Mouse (Mus musculus): Measurements from ENCODE around the gene Kif18b. TPM values are rescaled to one million over a fixed set of nuclear protein-coding genes. Genes with fewer than 3 reads are reported as not detected.
A peak's percentile ranks its signal among the peaks of the same experiment; 100 is the strongest.

The Kif18b gene
- polyA plus RNA-seq, 1 experiment from 2014 or later, result 5.1 TPM

GRCm38 (mm10) chr11:102958870-102959269 lies 33.9 kb upstream of the Kif18b start:
- no peak overlapping the region for H3K4me3 ChIP-seq (ENCODE audit: low read depth, low read length)
- peaks cover 11% of the 10 kb centered on the region for H3K4me1 ChIP-seq (ENCODE audit: control insufficient read depth, insufficient read depth, low read length)
- no peaks in the 10 kb centered on the region for H3K36me3 ChIP-seq (ENCODE audit: control insufficient read depth, insufficient read depth, low read length)
- 81% methylated on average over 1 of the region's 1 CpGs for WGBS
- no peak overlapping the region for H3K9ac ChIP-seq (ENCODE audit: low read length)
- no peak overlapping the region for H3K4me2 ChIP-seq (ENCODE audit: low read length)
- no peaks in the 10 kb centered on the region for H3K9me3 ChIP-seq (replicated peaks; ENCODE audit: control insufficient read depth, low read length)
- no peaks in the 10 kb centered on the region for H3K27me3 ChIP-seq (replicated peaks; ENCODE audit: control insufficient read depth, insufficient read depth, low read length)
- no peak for DNase-seq (ENCODE audit: low spot score)
- ATAC-seq, result no peak
- H3K27ac ChIP-seq (ENCODE audit: low read depth, low read length), result no peak overlapping the region

- DNase-seq (ENCODE audit: low spot score), result no peak
- Histone ChIP-seq H3K27ac (ENCODE audit: low read depth, low read length) (no peak overlapping the region), H3K9ac (ENCODE audit: low read length) (no peak overlapping the region), H3K4me1 (ENCODE audit: control insufficient read depth, insufficient read depth, low read length) (peaks cover 7% of the 10 kb centered on the region; the same call in 1 of the 2 replicates), H3K27me3 (replicated peaks; ENCODE audit: control insufficient read depth, insufficient read depth, low read length) (no peaks in the 10 kb centered on the region), H3K36me3 (ENCODE audit: control insufficient read depth, insufficient read depth, low read length) (no peaks in the 10 kb centered on the region), H3K4me3 (ENCODE audit: low read depth, low read length) (no peak overlapping the region), H3K4me2 (ENCODE audit: low read length) (no peak overlapping the region), H3K9me3 (replicated peaks; ENCODE audit: control insufficient read depth, low read length) (no peaks in the 10 kb centered on the region)
- WGBS, result 95% methylated on average over 6 of the region's 6 CpGs
- ATAC-seq, result no peak
Observed at GRCm38 (mm10) chr11:102958431-102958830, 33.5 kb upstream of the Kif18b start.

GRCm38 (mm10) chr11:102957692-102958091 lies 32.8 kb upstream of the Kif18b start:
- ATAC-seq, result no peak
- H3K9ac ChIP-seq (ENCODE audit: low read length), result no peak overlapping the region
- no peaks in the 10 kb centered on the region for H3K27me3 ChIP-seq (replicated peaks; ENCODE audit: control insufficient read depth, insufficient read depth, low read length)
- H3K4me2 ChIP-seq (ENCODE audit: low read length), result no peak overlapping the region
- WGBS, result 86% methylated on average over 8 of the region's 8 CpGs
- no peak for DNase-seq (ENCODE audit: low spot score)
- no peak overlapping the region for H3K27ac ChIP-seq (ENCODE audit: low read depth, low read length)
- H3K36me3 ChIP-seq (ENCODE audit: control insufficient read depth, insufficient read depth, low read length), result no peaks in the 10 kb centered on the region
- no peak overlapping the region for H3K4me3 ChIP-seq (ENCODE audit: low read depth, low read length)
- no peaks in the 10 kb centered on the region for H3K9me3 ChIP-seq (replicated peaks; ENCODE audit: control insufficient read depth, low read length)
- peaks cover 5% of the 10 kb centered on the region; the same call in 1 of the 2 replicates for H3K4me1 ChIP-seq (ENCODE audit: control insufficient read depth, insufficient read depth, low read length)

GRCm38 (mm10) chr11:102956962-102957614 lies 32.2 kb upstream of the Kif18b start:
- H3K27ac ChIP-seq (ENCODE audit: low read depth, low read length), result peak overlapping the region; percentile 18; the same call in 1 of the 2 replicates
- DNase-seq (ENCODE audit: low spot score), result peak; percentile 52
- WGBS, result 60% methylated on average over 16 of the region's 16 CpGs
- no peak overlapping the region; the same call in 1 of the 2 replicates for H3K9ac ChIP-seq (ENCODE audit: low read length)
- H3K4me2 ChIP-seq (ENCODE audit: low read length), result no peak overlapping the region
- no peaks in the 10 kb centered on the region for H3K9me3 ChIP-seq (replicated peaks; ENCODE audit: control insufficient read depth, low read length)
- H3K36me3 ChIP-seq (ENCODE audit: control insufficient read depth, insufficient read depth, low read length), result no peaks in the 10 kb centered on the region
- peaks cover 5% of the 10 kb centered on the region; the same call in 1 of the 2 replicates for H3K4me1 ChIP-seq (ENCODE audit: control insufficient read depth, insufficient read depth, low read length)
- ATAC-seq, result no peak
- no peaks in the 10 kb centered on the region for H3K27me3 ChIP-seq (replicated peaks; ENCODE audit: control insufficient read depth, insufficient read depth, low read length)
- H3K4me3 ChIP-seq (ENCODE audit: low read depth, low read length), result no peak overlapping the region

GRCm38 (mm10) chr11:102952922-102953321 lies 28.0 kb upstream of the Kif18b start:
- peaks cover 6% of the 10 kb centered on the region; the same call in 1 of the 2 replicates for H3K27me3 ChIP-seq (replicated peaks; ENCODE audit: control insufficient read depth, insufficient read depth, low read length)
- H3K9ac ChIP-seq (ENCODE audit: low read length), result no peak overlapping the region
- no peaks in the 10 kb centered on the region for H3K9me3 ChIP-seq (replicated peaks; ENCODE audit: control insufficient read depth, low read length)
- H3K4me1 ChIP-seq (ENCODE audit: control insufficient read depth, insufficient read depth, low read length), result peaks cover 11% of the 10 kb centered on the region
- no peaks in the 10 kb centered on the region for H3K36me3 ChIP-seq (ENCODE audit: control insufficient read depth, insufficient read depth, low read length)
- DNase-seq (ENCODE audit: low spot score) (no peak), ATAC-seq (peak; percentile 64)
- no peak overlapping the region for H3K4me2 ChIP-seq (ENCODE audit: low read length)
- 23% methylated on average over 6 of the region's 6 CpGs for WGBS
- no peak overlapping the region for H3K4me3 ChIP-seq (ENCODE audit: low read depth, low read length)
- no peak overlapping the region for H3K27ac ChIP-seq (ENCODE audit: low read depth, low read length)

- Histone ChIP-seq H3K4me3 (ENCODE audit: low read depth, low read length) (peak overlapping the region; percentile 37), H3K4me1 (ENCODE audit: control insufficient read depth, insufficient read depth, low read length) (peaks cover 21% of the 10 kb centered on the region), H3K36me3 (ENCODE audit: control insufficient read depth, insufficient read depth, low read length) (no peaks in the 10 kb centered on the region), H3K9me3 (replicated peaks; ENCODE audit: control insufficient read depth, low read length) (no peaks in the 10 kb centered on the region), H3K27ac (ENCODE audit: low read depth, low read length) (peak overlapping the region; percentile 14; the same call in 1 of the 2 replicates), H3K4me2 (ENCODE audit: low read length) (peak overlapping the region; percentile 72), H3K27me3 (replicated peaks; ENCODE audit: control insufficient read depth, insufficient read depth, low read length) (peaks cover 41% of the 10 kb centered on the region), H3K9ac (ENCODE audit: low read length) (peak overlapping the region; percentile 58)
- DNase-seq (ENCODE audit: low spot score), result peak; percentile 77
- peak; percentile 35; the same call in 1 of the 2 replicates for ATAC-seq
- 2% methylated on average over 47 of the region's 51 CpGs for WGBS
Observed at GRCm38 (mm10) chr11:102948043-102948961, 23.4 kb upstream of the Kif18b start.

- peak; percentile 30; the same call in 1 of the 2 replicates for ATAC-seq
Observed at GRCm38 (mm10) chr11:102946992-102947343, 22.0 kb upstream of the Kif18b start.

GRCm38 (mm10) chr11:102946265-102946991 lies 21.5 kb upstream of the Kif18b start, which contains the start of gene C1ql1:
TSS of gene C1ql1 (minus strand) at chr11:102946688.
- Histone ChIP-seq H3K27me3 (replicated peaks; ENCODE audit: control insufficient read depth, insufficient read depth, low read length) (peaks cover 41% of the 10 kb centered on the region), H3K4me2 (ENCODE audit: low read length) (peak within 1 kb of the TSS; percentile 60), H3K9me3 (replicated peaks; ENCODE audit: control insufficient read depth, low read length) (no peaks in the 10 kb centered on the region), H3K9ac (ENCODE audit: low read length) (peak within 1 kb of the TSS; percentile 37; the same call in 1 of the 2 replicates), H3K4me1 (ENCODE audit: control insufficient read depth, insufficient read depth, low read length) (peaks cover 21% of the 10 kb centered on the region), H3K36me3 (ENCODE audit: control insufficient read depth, insufficient read depth, low read length) (no peaks in the 10 kb centered on the region), H3K27ac (ENCODE audit: low read depth, low read length) (no peak within 1 kb of the TSS), H3K4me3 (ENCODE audit: low read depth, low read length) (peak within 1 kb of the TSS; percentile 36)
- WGBS, result under 1% methylated on average over 72 of the region's 87 CpGs
- DNase-seq (ENCODE audit: low spot score) (peak; percentile 91), ATAC-seq (peak; percentile 86)

More at GRCm38 (mm10) chr11:102946992-102947343, 22.0 kb upstream of the Kif18b start:
- no peaks in the 10 kb centered on the region for H3K9me3 ChIP-seq (replicated peaks; ENCODE audit: control insufficient read depth, low read length)
- peaks cover 21% of the 10 kb centered on the region for H3K4me1 ChIP-seq (ENCODE audit: control insufficient read depth, insufficient read depth, low read length)
- H3K27me3 ChIP-seq (replicated peaks; ENCODE audit: control insufficient read depth, insufficient read depth, low read length), result peaks cover 41% of the 10 kb centered on the region
- H3K36me3 ChIP-seq (ENCODE audit: control insufficient read depth, insufficient read depth, low read length), result no peaks in the 10 kb centered on the region
- H3K27ac ChIP-seq (ENCODE audit: low read depth, low read length), result no peak overlapping the region
- peak overlapping the region; percentile 36; the same call in 1 of the 2 replicates for H3K4me3 ChIP-seq (ENCODE audit: low read depth, low read length)
- no peak overlapping the region for H3K9ac ChIP-seq (ENCODE audit: low read length)
- H3K4me2 ChIP-seq (ENCODE audit: low read length), result peak overlapping the region; percentile 60
- no peak for DNase-seq (ENCODE audit: low spot score)
- 10% methylated on average over 8 of the region's 8 CpGs for WGBS

Data from forebrain, embryonic 14.5 days (tissue).